Comparison of ENCODE assay signal across 25 mouse cellular contexts in the genomic region with DNA sequence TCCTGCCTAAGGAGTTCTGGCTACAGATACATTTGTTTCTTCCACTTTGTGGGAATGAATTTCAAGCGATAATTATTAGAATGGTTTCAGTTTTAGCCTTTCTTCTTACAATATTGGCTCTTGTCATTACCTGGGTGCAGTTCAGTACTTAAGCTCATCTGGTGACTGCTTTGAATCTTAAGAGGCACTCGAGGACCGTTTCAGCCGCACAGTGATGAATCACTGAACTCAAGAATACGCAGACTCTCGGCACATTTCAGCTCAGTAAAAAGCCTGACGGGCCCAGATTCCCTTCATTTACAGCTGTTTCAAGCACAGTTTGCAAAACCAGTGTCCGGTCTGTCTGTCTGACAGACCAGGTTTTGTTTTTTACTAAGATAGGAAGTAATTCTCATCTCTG. TPM values are rescaled to one million over a fixed set of nuclear protein-coding genes. Genes with fewer than 3 reads are reported as not detected.
DNase-seq lines count a peak whose midpoint lies in the region; ATAC-seq and TF ChIP-seq lines count a peak whose summit lies in the region.
"Had no signal": no experiment of that assay in that cellular context is flagged by ENCODE, and none has a peak within 500 bp of the region (broad histone marks: within the 10 kb centered on the region; RNA-seq: fewer than 3 reads in every experiment).

No protein-coding gene starts in this region.

- peaks cover 3% of the 10 kb centered on the region; the same call in 1 of the 2 replicates for H3K4me1 ChIP-seq in lung, embryonic 14.5 days (ENCODE audit: insufficient read depth)
- no peaks in the 10 kb centered on the region for H3K4me1 ChIP-seq in lung, postnatal 0 days (ENCODE audit: insufficient read depth, low read depth, low read length)
- H3K4me1 ChIP-seq: forebrain, embryonic 15.5 days; limb, embryonic 10.5 days; limb, embryonic 15.5 days; liver, embryonic 13.5 days; neural tube, embryonic 12.5 days had no signal

- H3K4me2 ChIP-seq in lung, embryonic 14.5 days = peak overlapping the region; percentile 23; the same call in 1 of the 2 replicates
- H3K4me2 ChIP-seq in lung, postnatal 0 days (replicated peaks; ENCODE audit: low read depth, low read length) = peak overlapping the region; percentile 30
- H3K4me2 ChIP-seq: forebrain, embryonic 15.5 days; heart, embryonic 12.5 days; hindbrain, embryonic 15.5 days; limb, embryonic 15.5 days; liver, embryonic 13.5 days; neural tube, embryonic 12.5 days had no signal

- no peak for TF ChIP-seq CTCF in lung, embryonic 14.5 days (IDR thresholded peaks at IDR 0.05; ENCODE audit: low read depth)
- no peak for TF ChIP-seq CTCF in brain, embryonic 14.5 days (IDR thresholded peaks at IDR 0.05; ENCODE audit: borderline replicate concordance, extremely low read depth, insufficient read depth, insufficient read length)
- TF ChIP-seq CTCF in lung, postnatal 0 days (IDR thresholded peaks at IDR 0.05) = no peak

- TF ChIP-seq POLR2A in brain, embryonic 14.5 days (IDR thresholded peaks at IDR 0.05; ENCODE audit: borderline replicate concordance, extremely low read depth, insufficient read depth, insufficient read length, poor library complexity, severe bottlenecking) = no peak

- no peak overlapping the region for H3K9ac ChIP-seq in lung, embryonic 14.5 days
- H3K9ac ChIP-seq in lung, postnatal 0 days (replicated peaks; ENCODE audit: low read depth) = no peak overlapping the region
- H3K9ac ChIP-seq: forebrain, embryonic 15.5 days; heart, embryonic 12.5 days; hindbrain, embryonic 15.5 days; limb, embryonic 15.5 days; liver, embryonic 13.5 days; neural tube, embryonic 12.5 days had no signal

- peak; percentile 54 for DNase-seq in lung, embryonic 14.5 days
- no peak for DNase-seq in lung, postnatal 14 days
- DNase-seq in brain, embryonic 14.5 days (ENCODE audit: low read depth) = peak; percentile 45
- DNase-seq in lung, postnatal 0 days (ENCODE audit: low spot score) = peak; percentile 82
- no peak for DNase-seq in kidney, adult 9 months
- DNase-seq in thymus, postnatal 25 days = no peak
- DNase-seq: adrenal gland, adult 2 months; adrenal gland, postnatal 36 days; B cell, adult 2 months; cerebellum, adult 8-10 months; cerebellum, postnatal 25 days; heart, adult 2 months; kidney, adult 8-10 months; kidney, postnatal 10 days; layer of hippocampus, adult 9-11 months; liver, embryonic 13.5 days had no signal

- ATAC-seq in lung, embryonic 14.5 days (ENCODE audit: insufficient read depth) = no peak
- peak; percentile 66 for ATAC-seq in lung, postnatal 0 days
- ATAC-seq: activated CD4-positive, CD25-positive, alpha-beta regulatory T cell, adult 4 months; forebrain, embryonic 15.5 days had no signal

- H3K27me3 ChIP-seq in lung, embryonic 14.5 days (ENCODE audit: insufficient read depth, low read length) = no peaks in the 10 kb centered on the region
- no peaks in the 10 kb centered on the region for H3K27me3 ChIP-seq in lung, postnatal 0 days (replicated peaks; ENCODE audit: insufficient read depth, low read length)
- H3K27me3 ChIP-seq: forebrain, embryonic 15.5 days; hindbrain, embryonic 15.5 days; limb, embryonic 15.5 days; liver, embryonic 13.5 days; neural tube, embryonic 12.5 days had no signal

- H3K4me3 ChIP-seq in lung, embryonic 14.5 days (ENCODE audit: low read depth, low read length) = no peak overlapping the region
- H3K4me3 ChIP-seq in lung, postnatal 0 days (ENCODE audit: low read depth, low read length) = 0 out of 2 replicates have a peak overlapping the region, but pooled peaks have one; percentile 14
- H3K4me3 ChIP-seq: forebrain, embryonic 15.5 days; heart, adult 2 months; heart, embryonic 12.5 days; hindbrain, embryonic 15.5 days; limb, embryonic 10.5 days; limb, embryonic 15.5 days; liver, embryonic 13.5 days; myocyte; neural tube, embryonic 12.5 days had no signal

- peak; percentile 89 for TF ChIP-seq EP300 in lung, postnatal 0 days (IDR thresholded peaks at IDR 0.05)

- no peaks in the 10 kb centered on the region for H3K36me3 ChIP-seq in lung, embryonic 14.5 days (ENCODE audit: insufficient read depth)
- no peaks in the 10 kb centered on the region for H3K36me3 ChIP-seq in lung, postnatal 0 days (ENCODE audit: insufficient read depth, low read length)
- H3K36me3 ChIP-seq: forebrain, embryonic 15.5 days; heart, embryonic 12.5 days; hindbrain, embryonic 15.5 days; limb, embryonic 10.5 days; limb, embryonic 15.5 days; liver, embryonic 13.5 days; neural tube, embryonic 12.5 days had no signal

- H3K9me3 ChIP-seq in lung, embryonic 14.5 days (ENCODE audit: low read depth, low read length) = no peaks in the 10 kb centered on the region
- no peaks in the 10 kb centered on the region for H3K9me3 ChIP-seq in lung, postnatal 0 days (ENCODE audit: low read length)
- H3K9me3 ChIP-seq: forebrain, embryonic 15.5 days; heart, embryonic 12.5 days; hindbrain, embryonic 15.5 days; limb, embryonic 10.5 days; limb, embryonic 15.5 days; liver, embryonic 13.5 days; neural tube, embryonic 12.5 days had no signal

- peak overlapping the region; percentile 54 for H3K27ac ChIP-seq in lung, embryonic 14.5 days (ENCODE audit: low read depth)
- peak overlapping the region; percentile 74 for H3K27ac ChIP-seq in lung, postnatal 0 days (ENCODE audit: low read length)
- H3K27ac ChIP-seq: forebrain, embryonic 15.5 days; heart, adult 2 months; hindbrain, embryonic 15.5 days; limb, embryonic 10.5 days; limb, embryonic 15.5 days; liver, embryonic 13.5 days; macrophage; neural tube, embryonic 12.5 days had no signal

- WGBS in lung, embryonic 14.5 days = 51% methylated on average over 8 of the region's 8 CpGs
- WGBS in lung, postnatal 0 days = 44% methylated on average over 8 of the region's 8 CpGs

RNA-seq across cellular contexts. Expression of a gene that starts 51.0 kb away (rescaled TPM):
- polyA plus RNA-seq in lung, embryonic 14.5 days (2014; fragmentation: Nextera tagmentation; extraction: Ambion mirVana) = 72.6 and 74.8 TPM in 2 replicates
- 15.5 and 23.7 TPM in 2 replicates for polyA plus RNA-seq in brain, embryonic 14.5 days (2012; rRNA removed)
- polyA plus RNA-seq in lung, postnatal 0 days (2015; fragmentation: Nextera tagmentation; extraction: Ambion mirVana) = 116 and 147 TPM in 2 replicates
- polyA plus RNA-seq: myocyte had no signal

Comparison
In these comparisons a context has a peak if more than half of its experiments do, and no peak if none do; other contexts are left out.
1. DNase-seq: peak in lung, embryonic 14.5 days (single experiment), brain, embryonic 14.5 days (single experiment) and lung, postnatal 0 days (single experiment); none in lung, postnatal 14 days (single experiment), kidney, adult 9 months (single experiment) and thymus, postnatal 25 days (single experiment).